Mouse (Mus musculus) G1E (cell line): ENCODE measurements around the gene Fads2.

Experiments
- CTCF ChIP-seq: IDR thresholded peaks from 2 replicates; pipeline ENCODE4 v1.5.1; 2012; ENCODE audit warnings: low read depth, low read length, inconsistent platforms, mixed read lengths
- GATA2 ChIP-seq: IDR thresholded peaks from 2 replicates; pipeline ENCODE4 v1.6.1; 2012; ENCODE audit warnings: low read depth, low read length, inconsistent platforms, borderline replicate concordance

DNA sequence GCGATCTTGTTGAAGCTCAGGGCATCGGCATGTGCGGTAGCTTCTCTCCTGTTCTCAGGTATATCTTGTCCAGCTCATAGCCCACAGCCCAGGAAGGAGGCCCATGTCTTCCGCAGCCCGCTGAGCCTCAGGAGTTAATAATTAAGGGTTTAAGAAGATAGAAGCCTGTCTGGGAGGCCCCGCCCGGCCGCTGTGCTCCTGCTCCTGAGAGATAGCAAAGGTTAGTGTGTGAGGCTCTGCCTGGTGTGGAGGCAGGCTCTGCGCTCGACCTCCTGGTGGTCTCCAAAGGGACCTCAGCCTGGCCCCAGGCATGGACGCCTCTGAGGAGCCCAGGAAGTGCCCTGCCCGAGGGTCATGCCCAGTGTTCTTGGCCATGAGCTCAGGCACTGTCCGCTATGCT lies 86.7 kb downstream of the Fads2 start:
- TF ChIP-seq CTCF (no peak), GATA2 (no peak)
